Mouse (Mus musculus): ENCODE data around the gene Hnrnpf.

The Hnrnpf gene

DNA sequence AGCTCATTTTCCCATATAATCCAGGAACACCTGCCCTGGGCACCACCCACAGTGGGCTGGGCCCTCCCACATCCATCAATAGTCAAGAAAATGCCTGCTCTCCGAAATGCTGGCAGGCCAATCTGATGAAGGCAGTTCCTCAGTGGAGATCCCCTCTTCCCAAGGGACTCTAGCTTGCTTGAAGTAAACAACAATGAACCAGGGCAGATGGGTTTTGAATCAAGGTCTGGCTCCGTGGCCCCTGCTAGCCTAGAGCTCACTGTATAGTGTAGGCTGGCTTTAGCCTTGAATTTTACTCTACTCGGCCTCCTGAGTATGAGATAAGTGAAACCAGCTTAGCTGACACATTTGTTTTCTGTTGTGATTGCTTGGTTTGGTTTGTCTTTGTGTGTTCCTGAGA lies 7.7 kb upstream of the Hnrnpf start:
- no peak for DNase-seq

DNA sequence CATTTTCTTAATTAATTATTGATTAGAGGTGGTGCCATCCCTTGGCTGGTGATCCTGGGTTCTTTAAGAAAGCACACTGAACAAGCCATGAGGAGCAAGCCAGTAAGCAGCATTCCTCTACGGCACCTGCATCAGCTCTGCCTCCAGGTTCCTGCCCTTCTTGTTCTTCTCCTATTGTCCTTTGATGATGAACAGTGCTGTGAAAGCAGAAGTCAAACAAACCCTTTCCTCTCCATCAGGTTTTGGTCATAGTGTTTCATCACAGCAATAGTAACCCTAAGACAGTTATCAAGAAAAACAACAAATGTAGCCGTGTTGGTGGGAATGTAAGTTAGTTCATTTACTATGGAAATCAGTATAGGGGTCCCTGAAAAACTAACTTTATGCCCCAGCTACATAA lies 6.7 kb upstream of the Hnrnpf start:
- DNase-seq = no peak

DNA sequence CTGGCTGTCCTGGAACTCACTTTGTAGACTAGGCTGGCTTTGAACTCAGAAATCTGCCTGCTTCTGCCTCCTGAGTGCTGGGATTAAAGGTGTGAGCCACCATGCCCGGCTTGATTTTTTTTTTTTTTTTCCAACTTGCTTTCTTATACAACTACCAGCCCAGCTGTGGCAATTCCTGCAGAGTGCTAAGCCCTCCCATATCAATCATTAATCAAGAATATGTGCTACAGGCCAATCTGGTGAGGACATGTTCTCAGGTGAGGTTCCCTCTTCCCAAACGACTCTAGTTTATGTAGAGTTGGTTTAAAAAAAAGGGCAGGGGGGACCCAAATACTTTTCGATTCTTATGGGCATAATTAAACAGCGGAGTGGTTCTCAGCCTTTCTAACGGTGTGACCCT lies 2.3 kb upstream of the Hnrnpf start:
- no peak for DNase-seq

DNA sequence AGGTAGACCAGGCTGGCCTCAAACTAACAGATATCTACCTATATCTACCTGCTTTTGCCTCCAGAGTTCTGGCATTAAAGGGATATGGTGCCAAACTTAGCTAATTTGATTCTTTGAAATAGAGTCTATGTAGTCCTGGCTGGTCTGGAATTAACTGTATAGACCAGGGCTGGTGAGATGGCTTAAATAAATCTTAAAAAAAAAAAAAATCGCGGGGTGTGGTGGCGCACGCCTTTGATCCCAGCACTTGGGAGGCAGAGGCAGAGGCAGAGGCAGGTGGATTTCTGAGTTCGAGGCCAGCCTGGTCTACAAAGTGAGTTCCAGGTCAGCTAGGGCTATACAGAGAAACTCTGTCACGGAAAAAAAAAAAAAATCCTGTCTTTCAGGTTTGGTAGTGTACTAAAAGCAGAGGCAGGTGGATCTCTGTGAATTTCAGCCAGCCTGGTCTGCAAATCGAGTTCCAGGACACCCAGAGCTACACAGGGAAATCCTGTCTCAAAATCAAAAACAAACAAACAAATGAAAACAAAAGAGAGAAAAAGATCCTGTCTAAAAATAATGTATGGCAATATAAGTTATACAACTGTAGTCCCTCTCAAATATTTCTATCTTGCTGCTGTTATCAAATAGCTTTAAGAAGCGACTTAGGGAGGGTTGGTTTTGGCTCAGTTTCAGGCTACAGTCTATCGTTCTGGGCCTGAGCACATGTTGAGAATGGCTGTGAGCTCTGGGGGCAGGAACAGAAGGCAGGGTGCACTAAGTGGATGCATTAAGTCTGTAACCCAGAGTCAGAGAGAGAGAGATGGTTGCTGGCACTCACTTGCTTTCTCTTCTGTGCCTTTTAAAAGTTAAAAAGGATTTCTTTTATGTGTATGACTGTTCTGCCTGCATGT lies 1.6 kb downstream of the Hnrnpf start:
- DNase-seq = no peak

DNA sequence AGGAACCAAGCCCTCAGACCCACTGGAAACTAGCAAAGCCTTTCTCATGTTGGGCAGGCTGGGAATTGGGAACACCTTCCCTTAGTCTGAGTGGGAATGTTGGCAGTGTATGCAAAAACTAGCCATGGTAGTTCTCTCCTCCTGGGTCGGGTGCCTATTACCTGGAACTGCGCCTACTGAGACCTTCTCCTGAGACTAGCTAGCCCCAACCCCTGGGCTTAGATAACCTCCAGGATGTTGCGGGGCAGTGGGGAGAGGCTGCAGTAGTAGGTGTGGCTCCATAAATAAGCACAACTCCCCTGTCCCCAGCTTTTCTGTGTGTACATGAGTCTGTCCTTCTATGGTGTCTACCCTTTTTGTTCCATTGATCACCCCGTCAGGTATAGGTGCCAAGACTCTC lies 2.4 kb downstream of the Hnrnpf start:
- DNase-seq = no peak

DNA sequence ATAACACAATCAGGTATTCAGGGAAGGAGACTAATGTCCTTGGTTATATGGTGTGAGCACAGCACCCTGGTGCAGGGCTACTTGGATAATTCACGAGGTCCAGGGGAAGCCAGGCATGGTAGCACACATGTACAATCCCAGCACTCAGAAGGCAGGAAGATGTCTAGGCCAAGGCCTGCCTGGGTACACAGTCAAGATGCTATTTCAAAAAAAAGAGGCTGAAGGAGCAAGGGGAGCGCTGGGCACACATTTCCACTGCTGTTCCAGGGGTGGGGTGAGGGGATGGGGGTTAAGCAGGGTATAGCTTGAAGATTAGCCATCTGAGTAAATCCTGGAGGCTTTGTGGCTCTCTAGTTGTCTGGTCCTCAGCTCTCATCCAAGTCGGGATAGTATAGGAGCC lies 3.7 kb downstream of the Hnrnpf start:
- no peak for DNase-seq

DNA sequence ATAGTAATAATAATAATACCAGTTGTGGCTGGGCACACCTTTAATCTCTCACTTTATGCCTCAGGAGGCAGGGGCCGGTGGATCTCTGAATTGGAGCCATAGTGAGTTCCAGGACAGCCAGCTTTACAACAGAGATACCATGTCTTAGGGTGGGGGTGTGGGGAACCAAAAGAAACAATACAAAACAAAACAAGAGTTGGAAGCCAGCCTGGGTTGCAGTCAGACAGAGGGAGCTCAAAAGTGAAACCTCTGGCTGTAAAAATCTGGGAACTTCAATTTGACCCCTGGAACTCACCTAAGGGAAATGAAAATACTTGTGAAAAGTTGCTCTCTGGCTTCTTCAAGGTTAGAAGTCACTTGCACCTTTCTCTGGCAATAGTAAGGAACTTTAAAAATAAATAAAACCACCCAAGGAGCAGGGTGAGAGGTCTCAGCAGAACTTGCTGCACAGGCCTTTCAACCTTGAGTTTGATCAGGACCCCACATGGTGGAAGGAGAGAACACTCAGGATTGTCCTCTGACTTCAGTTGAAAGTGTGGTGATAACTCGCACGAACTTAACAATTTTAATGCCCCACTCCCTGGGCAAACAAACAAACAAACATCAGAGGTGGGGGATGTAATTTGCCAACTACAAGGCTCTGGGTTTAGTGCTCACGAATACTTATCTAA lies 5.3 kb downstream of the Hnrnpf start:
- DNase-seq = no peak

DNA sequence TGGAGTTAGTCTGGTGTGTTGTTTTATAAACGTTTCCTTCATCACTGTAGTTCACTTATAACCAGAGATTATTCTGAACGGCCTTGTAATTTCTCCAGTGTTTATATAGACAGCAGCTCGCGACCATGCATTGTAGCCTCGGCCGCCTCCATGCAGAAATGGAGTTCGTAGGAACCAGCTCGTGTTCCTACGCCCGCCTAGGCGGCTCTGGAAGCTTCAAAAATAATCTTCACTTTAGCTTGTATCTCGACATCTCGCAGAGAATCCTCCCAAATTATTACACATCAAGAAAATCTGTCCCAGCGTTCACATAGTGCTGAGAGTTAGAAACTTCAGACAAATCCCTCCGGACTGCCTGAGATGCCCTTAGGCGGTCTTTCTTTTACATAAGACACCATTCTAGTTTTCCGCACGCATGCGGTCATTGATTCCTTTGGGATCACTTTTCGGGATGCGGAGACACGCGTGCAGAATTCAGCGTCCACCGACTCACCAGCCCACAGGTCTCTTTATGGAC lies 5.9 kb downstream of the Hnrnpf start:
- peak; percentile 63 for DNase-seq

DNA sequence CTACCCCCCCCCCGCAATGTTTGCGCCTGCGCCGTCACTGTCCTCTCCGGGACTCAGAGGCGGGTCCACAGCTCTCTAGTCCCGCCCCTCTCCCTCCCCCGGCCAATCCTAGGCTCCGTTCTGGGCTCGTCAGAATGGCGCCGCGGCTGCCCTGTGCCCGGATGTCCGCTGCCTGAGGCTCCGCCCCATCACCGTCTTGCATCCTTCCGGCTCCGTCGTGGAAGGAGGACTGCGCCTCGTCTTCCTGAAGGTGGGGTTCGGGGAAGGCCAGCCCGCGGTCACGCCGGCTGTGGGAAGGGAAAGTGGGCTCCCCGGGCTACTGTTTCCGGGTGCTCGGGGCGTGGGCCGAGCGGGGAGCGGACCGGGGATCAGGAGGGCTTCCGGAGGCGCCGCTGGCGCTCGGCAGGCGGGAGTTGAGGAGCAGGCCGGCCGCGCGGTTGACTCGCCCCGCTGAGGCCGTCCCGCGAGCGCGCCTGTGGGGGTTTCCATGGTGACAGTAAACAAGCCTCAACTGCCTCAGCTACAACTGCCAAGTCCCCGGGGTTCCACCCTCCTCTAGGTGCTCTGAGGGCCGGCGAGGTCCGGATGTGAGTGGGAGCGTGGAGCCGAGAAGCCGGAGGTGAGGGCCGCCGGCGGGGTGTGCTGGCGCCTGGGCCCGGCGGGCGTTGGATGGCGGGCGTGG lies 6.6 kb downstream of the Hnrnpf start:
- DNase-seq = peak; percentile 99

DNA sequence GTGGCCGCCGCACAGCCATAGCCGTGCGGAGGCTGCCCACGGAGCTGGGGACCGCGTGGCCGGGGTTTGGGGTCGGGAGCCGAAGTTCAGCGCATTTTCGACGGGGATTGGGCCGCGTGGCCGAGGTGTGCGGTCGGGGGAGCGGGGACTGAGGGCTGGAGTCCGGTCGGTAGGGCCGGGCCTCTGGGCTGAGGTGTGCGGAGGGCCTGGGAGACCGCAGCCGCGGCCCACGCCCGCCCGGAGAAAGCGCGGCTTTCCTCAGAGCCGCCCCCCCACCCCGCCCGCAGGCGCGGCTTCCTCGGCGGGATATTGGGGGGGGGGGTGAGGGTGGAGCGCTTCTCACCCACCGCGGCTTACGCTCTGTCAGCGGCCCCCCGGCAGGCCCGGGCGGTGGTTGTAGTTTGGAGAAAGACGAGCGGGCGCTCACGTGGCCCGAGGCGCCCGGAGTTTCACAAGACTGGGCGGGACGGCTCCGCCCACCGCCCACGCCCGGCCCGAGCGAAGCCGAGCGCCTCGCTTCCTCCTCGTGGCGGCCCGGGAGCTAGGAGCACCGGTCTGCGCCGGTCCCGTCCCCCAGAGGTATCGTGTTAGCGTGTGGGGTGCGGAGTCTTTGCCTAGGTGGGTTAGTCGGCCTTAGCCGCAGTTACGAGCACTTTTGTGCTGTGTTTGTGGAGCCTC lies 7.3 kb downstream of the Hnrnpf start:
- peak; percentile 94 for DNase-seq

DNA sequence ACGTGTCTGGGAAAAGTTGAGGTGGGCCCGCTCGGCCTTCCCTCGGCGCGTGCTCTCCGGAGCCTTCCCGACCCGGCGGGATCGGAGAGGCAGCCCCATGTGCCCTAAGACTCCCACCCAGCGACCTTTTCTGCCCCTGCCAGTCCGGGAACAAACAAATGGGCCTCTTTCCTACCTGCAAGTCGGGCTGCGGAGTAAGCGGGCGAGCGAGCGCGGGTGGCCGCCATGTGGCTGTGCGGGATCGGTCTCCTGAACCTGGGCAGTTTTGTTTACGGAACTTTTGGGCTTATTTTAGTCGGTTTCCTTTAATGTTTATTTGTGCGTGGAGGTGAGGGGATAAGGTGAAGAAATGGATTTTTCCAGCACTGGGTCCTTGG lies 7.8 kb downstream of the Hnrnpf start:
- DNase-seq = no peak

DNA sequence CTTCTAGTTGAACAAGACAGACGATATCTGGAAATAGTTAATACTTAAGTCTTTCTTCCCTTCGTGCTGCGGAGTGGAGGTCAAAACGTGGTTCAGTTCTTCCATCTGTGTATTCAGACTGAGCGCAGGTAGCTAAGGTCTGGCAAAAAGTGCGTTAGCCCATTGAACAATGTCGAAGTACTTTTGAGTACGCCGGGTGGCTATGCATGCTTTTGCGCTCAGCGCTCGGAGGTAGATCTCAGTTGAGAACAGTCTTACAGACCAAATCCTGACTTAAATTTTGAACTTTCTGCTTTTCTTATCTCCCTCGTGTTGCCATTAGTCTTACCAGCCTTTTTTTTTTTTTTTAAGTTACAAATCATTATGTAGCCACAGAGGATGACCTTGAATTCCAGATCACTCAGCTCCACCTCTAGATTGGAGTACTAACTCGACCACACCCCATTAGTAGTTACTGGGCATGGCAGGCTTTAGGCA lies 8.3 kb downstream of the Hnrnpf start:
- peak; percentile 26 for DNase-seq

DNA sequence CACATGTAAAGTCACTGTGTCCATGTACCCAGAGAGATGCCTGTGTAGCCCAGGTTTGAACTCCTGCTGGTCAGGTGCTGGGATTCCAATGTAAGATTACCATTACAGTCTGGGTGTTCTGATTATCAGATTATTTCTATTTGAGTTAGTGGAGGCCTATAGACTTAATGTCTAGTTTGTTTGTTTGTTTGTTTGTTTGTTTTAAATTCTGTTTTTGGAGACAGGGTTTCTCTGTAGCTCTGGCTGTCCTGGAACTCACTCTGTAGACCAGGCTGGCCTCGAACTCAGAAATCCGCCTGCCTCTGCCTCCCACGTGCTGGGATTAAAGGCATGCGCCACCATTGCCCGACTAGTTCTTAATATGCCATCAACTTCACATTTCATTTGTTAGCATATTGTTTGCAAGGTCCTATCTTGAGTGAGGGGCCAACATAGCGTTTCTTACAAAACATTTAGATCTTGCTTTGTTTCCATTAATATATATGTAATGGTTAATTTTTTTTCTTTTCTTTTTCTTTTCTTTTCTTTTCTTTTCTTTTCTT lies 10.1 kb downstream of the Hnrnpf start:
- DNase-seq = no peak

DNA sequence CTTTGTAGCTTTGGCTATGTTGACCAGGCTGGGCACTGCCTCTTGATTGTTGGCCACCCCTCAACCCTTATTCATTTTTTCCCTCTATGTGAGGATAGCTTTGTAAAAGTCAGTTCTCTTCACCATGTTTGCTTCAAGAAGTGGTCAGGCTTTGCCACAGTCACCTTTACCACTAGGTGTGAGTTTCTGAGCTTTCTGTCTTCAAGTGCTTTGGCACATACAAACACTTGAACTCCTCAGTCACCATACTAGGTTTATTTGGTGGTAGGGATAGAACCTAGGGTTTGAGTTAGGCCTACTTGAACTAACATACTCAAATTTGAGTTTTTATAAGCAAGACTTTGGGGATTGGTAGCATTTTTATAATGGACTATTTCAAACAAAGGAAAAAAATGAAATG lies 14.4 kb downstream of the Hnrnpf start:
- DNase-seq = no peak

DNA sequence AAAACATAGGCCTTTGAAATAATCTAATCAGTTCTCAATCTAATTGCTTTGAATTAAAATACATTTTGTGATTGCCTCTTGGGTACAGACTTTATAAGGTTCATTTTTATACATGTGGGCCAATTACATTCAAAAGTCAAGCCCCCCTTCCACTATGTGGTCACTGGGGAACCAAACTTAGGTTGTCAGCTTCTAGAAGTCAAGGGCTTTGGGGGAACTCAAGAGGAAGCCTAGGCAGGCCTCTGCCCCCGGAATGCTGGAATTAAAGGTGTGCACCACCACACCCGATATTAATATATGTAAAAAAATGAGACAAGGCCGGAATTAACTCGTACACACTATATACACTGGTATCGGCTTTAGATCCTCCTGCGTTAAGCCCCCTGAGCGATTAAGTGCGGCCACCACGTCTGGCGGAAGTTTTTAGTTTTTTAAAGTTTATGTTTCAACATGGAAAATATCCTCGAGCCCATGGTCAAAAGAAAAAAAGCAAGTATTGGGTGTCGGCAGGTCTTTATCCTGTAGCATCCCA lies 16.1 kb downstream of the Hnrnpf start:
- DNase-seq = no peak

DNA sequence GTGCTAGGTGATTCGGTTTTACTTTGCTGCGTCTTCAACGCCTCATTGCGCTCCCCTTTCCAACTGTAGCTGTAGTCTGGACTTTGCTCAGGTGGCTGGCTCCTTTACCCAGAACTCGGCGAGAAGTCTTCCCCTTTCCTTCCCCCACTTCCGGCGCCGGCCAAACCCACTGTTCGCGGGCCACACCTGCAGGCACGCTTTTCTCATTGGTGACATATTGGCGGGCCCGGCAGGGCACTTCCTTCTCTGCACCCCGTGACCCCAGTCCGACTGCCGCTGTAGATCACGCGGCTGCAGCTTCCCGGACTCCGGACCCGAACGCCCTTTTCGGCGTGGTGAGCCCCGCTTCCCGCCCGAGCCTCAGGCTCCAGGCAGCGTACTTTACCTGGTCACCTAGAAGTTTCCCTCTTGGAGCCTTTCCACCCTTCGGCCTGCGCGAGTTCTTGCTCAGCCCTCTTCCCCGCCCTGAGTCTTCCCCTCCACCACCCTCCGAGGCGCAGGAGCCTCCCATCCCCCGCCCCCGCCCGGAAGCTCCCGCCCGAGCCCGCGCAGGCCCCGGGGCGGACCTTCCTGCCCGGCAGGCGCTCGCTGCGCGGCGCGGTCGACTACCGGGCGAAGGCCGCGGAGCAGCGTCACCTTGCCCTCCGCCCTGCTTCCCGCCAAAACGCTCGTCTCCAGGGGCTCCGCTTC lies 16.8 kb downstream of the Hnrnpf start:
- DNase-seq = peak; percentile 90

DNA sequence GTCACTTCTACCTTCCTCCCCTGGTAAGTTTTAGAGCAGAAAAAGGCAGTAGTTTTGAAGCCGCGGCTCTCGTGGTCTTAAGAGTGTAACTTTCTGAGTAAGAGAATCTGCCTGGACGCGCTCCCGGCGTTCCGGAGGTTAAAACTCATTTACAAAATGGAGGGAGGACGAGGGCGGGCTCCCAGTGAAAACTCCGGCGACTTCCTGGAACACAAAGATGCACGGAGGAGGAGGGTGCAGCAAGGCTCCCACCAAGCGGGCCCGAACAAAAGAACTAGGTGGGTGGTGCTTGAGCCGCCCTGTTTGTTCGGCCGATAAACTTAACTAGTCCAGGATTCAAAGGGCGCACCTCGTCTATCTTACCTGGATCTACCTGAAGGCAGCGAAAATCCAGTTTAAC lies 17.5 kb downstream of the Hnrnpf start:
- peak; percentile 86 for DNase-seq

DNA sequence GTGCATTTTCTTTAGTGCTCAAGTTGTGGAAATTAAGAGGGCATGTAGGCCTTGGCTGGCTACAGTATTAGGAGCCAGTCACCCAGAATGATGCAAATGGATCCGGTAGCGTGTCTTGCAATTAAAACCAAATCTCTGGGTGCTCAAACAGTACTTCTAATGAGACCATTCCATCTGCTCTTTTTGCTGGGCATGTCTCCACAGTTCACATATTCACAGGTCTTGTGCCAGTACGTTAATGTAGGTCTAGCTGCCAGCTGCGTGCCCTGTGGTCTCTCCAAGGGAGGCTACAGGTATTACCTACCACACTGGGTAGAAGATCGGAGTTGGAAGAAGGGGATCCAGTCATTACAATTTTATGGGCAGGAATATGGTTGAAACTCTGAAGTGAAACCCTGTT lies 17.9 kb downstream of the Hnrnpf start:
- no peak for DNase-seq

DNA sequence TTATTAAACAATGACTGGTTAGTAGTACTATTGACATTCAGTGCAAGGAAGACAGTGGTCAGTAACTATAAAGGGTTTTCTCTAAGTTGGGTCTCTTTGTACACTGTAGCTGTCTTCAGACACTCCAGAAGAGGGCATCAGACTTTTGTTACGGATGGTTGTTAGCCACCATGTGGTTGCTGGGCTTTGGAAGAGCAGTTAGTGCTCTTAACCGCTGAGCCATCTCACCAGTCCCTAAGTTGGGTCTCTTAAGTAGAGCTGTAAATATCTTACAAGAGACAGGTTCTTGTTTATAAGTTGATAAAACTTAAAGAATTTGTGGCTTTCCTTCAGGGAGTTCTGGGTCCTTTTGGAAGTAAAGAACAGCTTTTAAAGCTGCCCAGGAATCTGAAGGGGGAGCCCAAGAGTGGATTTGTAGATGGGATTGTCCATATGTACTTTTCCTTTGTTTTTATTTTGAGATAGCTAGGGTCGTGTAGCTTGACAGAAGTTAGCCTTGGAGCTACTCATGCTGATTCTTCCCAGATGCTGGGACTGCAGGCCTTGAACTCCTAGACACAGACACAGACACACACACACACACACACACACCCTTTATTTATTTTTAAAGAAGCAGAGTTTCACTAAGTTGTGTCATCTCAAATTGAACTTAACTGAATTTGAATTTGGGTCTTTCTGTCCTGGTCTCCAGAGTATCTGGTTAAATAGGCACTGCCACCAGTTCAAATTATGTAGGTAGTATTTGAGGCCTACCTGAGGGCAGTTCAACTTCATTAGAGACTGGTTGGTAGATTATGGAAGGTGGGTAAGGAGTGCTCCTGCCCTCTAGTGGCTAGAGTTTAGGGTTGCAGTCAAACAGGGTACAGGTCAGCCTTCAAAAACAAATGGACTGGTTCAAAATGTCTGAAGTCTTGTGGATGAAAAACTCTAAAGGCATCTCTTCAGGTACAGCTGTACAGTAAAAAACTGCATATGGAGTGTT lies 20.8 kb downstream of the Hnrnpf start:
- DNase-seq = peak; percentile 40

DNA sequence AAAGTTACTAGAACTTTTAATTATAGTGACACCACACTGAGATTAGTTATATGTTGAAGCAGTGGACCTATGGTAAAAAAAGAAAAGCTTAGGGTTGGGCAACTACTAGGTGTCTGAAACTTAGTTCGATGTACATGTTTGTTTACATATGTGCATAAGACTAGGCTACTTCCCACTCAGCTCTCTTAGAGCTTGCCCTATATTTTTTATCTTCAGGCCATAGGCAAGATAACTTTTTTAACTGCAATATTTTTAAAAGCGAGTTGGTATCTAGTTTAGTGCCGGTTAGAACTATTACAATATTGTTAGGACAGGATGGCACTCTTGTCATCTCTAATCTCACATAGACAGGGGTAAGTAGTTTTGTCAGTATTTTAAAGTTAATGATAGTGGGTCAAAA lies 21.9 kb downstream of the Hnrnpf start:
- DNase-seq = no peak
